Mouse (Mus musculus) CH12.LX (cell line): ENCODE measurements around the gene Alkbh2. TPM values are rescaled to one million over a fixed set of nuclear protein-coding genes. Genes with fewer than 3 reads are reported as not detected.

Source experiments
- DNase-seq: peaks from one replicate; pipeline ENCODE4 v3.0.0-alpha.2; 2013; ENCODE audit errors: extremely low read depth
- H3K27ac ChIP-seq: 2 replicates; pipeline ENCODE4 v1.5.1; 2012; ENCODE audit warnings: low read depth, mild to moderate bottlenecking, control low read depth, moderate library complexity; ENCODE audit not compliant: insufficient read depth
- H3K27me3 ChIP-seq: replicated peaks from 2 replicates; pipeline ENCODE3; 2012; ENCODE audit warnings: inconsistent platforms
- H3K36me3 ChIP-seq, 2 experiments: replicated peaks in 1 of 2; 2 replicates each; pipeline versions ENCODE3 to v1.6.1; 2012; ENCODE audit warnings: inconsistent platforms in 1 of 2, low read length in 1 of 2, mild to moderate bottlenecking in 1 of 2, mixed read lengths in 1 of 2, moderate library complexity in 1 of 2; ENCODE audit not compliant: control insufficient read depth in 1 of 2, insufficient read depth in 1 of 2
- H3K4me1 ChIP-seq, 2 experiments: 2 replicates each; pipeline ENCODE4 v1.6.1; 2012; ENCODE audit warnings: inconsistent platforms in 1 of 2, moderate library complexity in 1 of 2; ENCODE audit not compliant: insufficient read depth in 2 of 2, control insufficient read depth in 1 of 2
- H3K4me2 ChIP-seq: 2 replicates; pipeline ENCODE4 v1.6.1; 2012; ENCODE audit warnings: low read depth, mild to moderate bottlenecking, control low read depth; ENCODE audit not compliant: poor library complexity, insufficient read depth, severe bottlenecking
- H3K4me3 ChIP-seq, 3 experiments: fragments of 150-350 bp in 1 of 3; sonication (generic) in 1 of 3; replicated peaks in 1 of 3; 2 replicates each; pipeline versions ENCODE3 to v1.5.1; 2011 to 2012; ENCODE audit warnings: low read depth in 2 of 3, low read length in 2 of 3, mild to moderate bottlenecking in 2 of 3, moderate library complexity in 2 of 3, control low read depth in 1 of 3, improper control_type of control experiment in 1 of 3, inconsistent platforms in 1 of 3, mixed read lengths in 1 of 3; ENCODE audit not compliant: poor library complexity in 1 of 3
- H3K79me2 ChIP-seq: replicated peaks from 2 replicates; pipeline ENCODE4 v1.6.1; 2012; ENCODE audit warnings: mild to moderate bottlenecking, moderate library complexity; ENCODE audit not compliant: control insufficient read depth, poor library complexity, insufficient read depth, severe bottlenecking; ENCODE audit errors: extremely low read depth
- H3K9ac ChIP-seq: 2 replicates; pipeline ENCODE4 v1.6.1; 2012; ENCODE audit warnings: low read depth, mild to moderate bottlenecking, control low read depth, moderate library complexity; ENCODE audit not compliant: insufficient read depth
- H3K9me3 ChIP-seq: replicated peaks from 2 replicates; pipeline ENCODE3; 2012; ENCODE audit warnings: low read length, inconsistent platforms, mixed read lengths
- BHLHE40 ChIP-seq: IDR thresholded peaks from 2 replicates; pipeline ENCODE4 v1.6.1; 2011; ENCODE audit warnings: mild to moderate bottlenecking, low read depth, low read length, improper control_type of control experiment
- CHD1 ChIP-seq: IDR thresholded peaks from 2 replicates; pipeline ENCODE4 v1.6.1; 2012; ENCODE audit warnings: low read depth, low read length, improper control_type of control experiment, inconsistent platforms
- CHD2 ChIP-seq: IDR thresholded peaks from 2 replicates; pipeline ENCODE4 v1.6.1; 2011; ENCODE audit warnings: low read length, improper control_type of control experiment
- CTCF ChIP-seq, 2 experiments: IDR thresholded peaks in 1 of 2; conservative IDR thresholded peaks in 1 of 2; 2 replicates each; pipeline ENCODE4 v1.5.1; 2011 to 2012; ENCODE audit warnings: low read depth in 2 of 2, low read length in 2 of 2, improper control_type of control experiment in 1 of 2, inconsistent platforms in 1 of 2, mild to moderate bottlenecking in 1 of 2, moderate library complexity in 1 of 2
- E2F4 ChIP-seq: IDR thresholded peaks from 2 replicates; pipeline ENCODE4 v1.6.1; 2011; ENCODE audit warnings: low read depth, low read length, improper control_type of control experiment; ENCODE audit not compliant: insufficient replicate concordance
- ELF1 ChIP-seq: IDR thresholded peaks from 2 replicates; pipeline ENCODE4 v1.6.1; 2014; ENCODE audit warnings: low read depth, mild to moderate bottlenecking, inconsistent platforms, low read length, improper control_type of control experiment
- EP300 ChIP-seq: IDR thresholded peaks from 2 replicates; pipeline ENCODE4 v1.6.1; 2011; ENCODE audit warnings: low read length, improper control_type of control experiment
- ETS1 ChIP-seq: conservative IDR thresholded peaks from 2 replicates; pipeline ENCODE4 v1.6.1; 2012; ENCODE audit warnings: low read depth, mild to moderate bottlenecking, inconsistent platforms, low read length, improper control_type of control experiment, moderate library complexity
- GABPA ChIP-seq: IDR thresholded peaks from 2 replicates; pipeline ENCODE4 v1.6.1; 2012; ENCODE audit warnings: low read depth, low read length, improper control_type of control experiment, inconsistent platforms; ENCODE audit not compliant: insufficient replicate concordance
- HCFC1 ChIP-seq: IDR thresholded peaks from 2 replicates; pipeline ENCODE4 v1.6.1; 2012; ENCODE audit warnings: low read depth, mild to moderate bottlenecking, inconsistent platforms, low read length, improper control_type of control experiment
- IRF4 ChIP-seq: IDR thresholded peaks from 2 replicates; pipeline ENCODE4 v1.6.1; 2014; ENCODE audit warnings: low read depth, mild to moderate bottlenecking, inconsistent platforms, low read length, improper control_type of control experiment
- JUN ChIP-seq: IDR thresholded peaks from 2 replicates; pipeline ENCODE4 v1.6.1; 2011; ENCODE audit warnings: low read depth, mild to moderate bottlenecking, low read length, improper control_type of control experiment, moderate library complexity; ENCODE audit not compliant: insufficient read depth
- JUND ChIP-seq: conservative IDR thresholded peaks from 2 replicates; pipeline ENCODE4 v1.6.1; 2011; ENCODE audit warnings: low read depth, low read length, improper control_type of control experiment
- KAT2A ChIP-seq: IDR thresholded peaks from 2 replicates; pipeline ENCODE4 v1.6.1; 2012; ENCODE audit warnings: low read length, improper control_type of control experiment, inconsistent platforms; ENCODE audit not compliant: insufficient replicate concordance
- MAFK ChIP-seq: IDR thresholded peaks from 2 replicates; pipeline ENCODE4 v1.6.1; 2011; ENCODE audit warnings: low read length, improper control_type of control experiment; ENCODE audit not compliant: insufficient replicate concordance
- MAX ChIP-seq: IDR thresholded peaks from 2 replicates; pipeline ENCODE4 v1.6.1; 2011; ENCODE audit warnings: low read length, improper control_type of control experiment
- MAZ ChIP-seq: IDR thresholded peaks from 2 replicates; pipeline ENCODE4 v1.6.1; 2012; ENCODE audit warnings: low read depth, mild to moderate bottlenecking, inconsistent platforms, low read length, improper control_type of control experiment, moderate library complexity
- MEF2A ChIP-seq: IDR thresholded peaks from 2 replicates; pipeline ENCODE4 v1.6.1; 2014; ENCODE audit warnings: low read depth, mild to moderate bottlenecking, inconsistent platforms, low read length, improper control_type of control experiment, borderline replicate concordance
- MXI1 ChIP-seq: IDR thresholded peaks from 2 replicates; pipeline ENCODE4 v1.6.1; 2011; ENCODE audit warnings: mild to moderate bottlenecking, low read depth, low read length, improper control_type of control experiment
- MYC ChIP-seq: IDR thresholded peaks from 2 replicates; pipeline ENCODE4 v1.6.1; 2011; ENCODE audit warnings: low read depth, mild to moderate bottlenecking, improper control_type of control experiment, low read length
- NELFE ChIP-seq: IDR thresholded peaks from 2 replicates; pipeline ENCODE4 v1.6.1; 2011; ENCODE audit warnings: low read depth, low read length, improper control_type of control experiment
- NRF1 ChIP-seq: IDR thresholded peaks from 2 replicates; pipeline ENCODE4 v1.6.1; 2014; ENCODE audit warnings: low read depth, mild to moderate bottlenecking, inconsistent platforms, low read length, improper control_type of control experiment, moderate library complexity
- PAX5 ChIP-seq: IDR thresholded peaks from 2 replicates; pipeline ENCODE4 v1.6.1; 2012; ENCODE audit warnings: low read length, inconsistent platforms, mixed read lengths
- POLR2A ChIP-seq: IDR thresholded peaks from 2 replicates; pipeline ENCODE4 v1.6.1; 2011; ENCODE audit warnings: low read depth, mild to moderate bottlenecking, improper control_type of control experiment, low read length
- POLR2AphosphoS2 ChIP-seq: IDR thresholded peaks from 2 replicates; pipeline ENCODE4 v1.6.1; 2011; ENCODE audit warnings: low read depth, low read length, improper control_type of control experiment
- RAD21 ChIP-seq: IDR thresholded peaks from 2 replicates; pipeline ENCODE4 v1.6.1; 2011; ENCODE audit warnings: low read depth, mild to moderate bottlenecking, low read length, improper control_type of control experiment, moderate library complexity
- RCOR1 ChIP-seq: conservative IDR thresholded peaks from 2 replicates; pipeline ENCODE4 v1.6.1; 2012; ENCODE audit warnings: low read depth, mild to moderate bottlenecking, inconsistent platforms, low read length, improper control_type of control experiment
- SIN3A ChIP-seq: IDR thresholded peaks from 2 replicates; pipeline ENCODE4 v1.6.1; 2012; ENCODE audit warnings: low read length, improper control_type of control experiment, inconsistent platforms
- SMC3 ChIP-seq: IDR thresholded peaks from 2 replicates; pipeline ENCODE4 v1.6.1; 2011; ENCODE audit warnings: low read depth, low read length, improper control_type of control experiment
- TBP ChIP-seq: conservative IDR thresholded peaks from 2 replicates; pipeline ENCODE4 v1.6.1; 2011; ENCODE audit warnings: low read depth, low read length, improper control_type of control experiment
- TCF12 ChIP-seq: IDR thresholded peaks from 2 replicates; pipeline ENCODE4 v1.6.1; 2014; ENCODE audit warnings: low read depth, mild to moderate bottlenecking, inconsistent platforms, low read length, improper control_type of control experiment
- UBTF ChIP-seq: IDR thresholded peaks from 2 replicates; pipeline ENCODE4 v1.6.1; 2012; ENCODE audit warnings: low read depth, mild to moderate bottlenecking, inconsistent platforms, low read length, improper control_type of control experiment, moderate library complexity
- USF1 ChIP-seq: IDR thresholded peaks from 2 replicates; pipeline ENCODE4 v1.6.1; 2014; ENCODE audit warnings: low read depth, mild to moderate bottlenecking, inconsistent platforms, low read length, improper control_type of control experiment
- USF2 ChIP-seq: conservative IDR thresholded peaks from 2 replicates; pipeline ENCODE4 v1.6.1; 2011; ENCODE audit warnings: low read depth, low read length, improper control_type of control experiment
- ZC3H11A ChIP-seq: IDR thresholded peaks from 2 replicates; pipeline ENCODE4 v1.6.1; 2012; ENCODE audit warnings: low read depth, mild to moderate bottlenecking, inconsistent platforms, low read length, improper control_type of control experiment
- ZKSCAN1 ChIP-seq: IDR thresholded peaks from 2 replicates; pipeline ENCODE4 v1.6.1; 2012; ENCODE audit warnings: low read depth, inconsistent platforms, low read length, improper control_type of control experiment, borderline replicate concordance
- ZMIZ1 ChIP-seq: IDR thresholded peaks from 2 replicates; pipeline ENCODE4 v1.6.1; 2012; ENCODE audit warnings: low read depth, mild to moderate bottlenecking, inconsistent platforms, low read length, improper control_type of control experiment
- ZNF384 ChIP-seq: IDR thresholded peaks from 2 replicates; pipeline ENCODE4 v1.6.1; 2012; ENCODE audit warnings: low read depth, low read length, improper control_type of control experiment, inconsistent platforms
- dilution Hi-C: fragments of 300-500 bp; cut with MboI; formaldehyde crosslinking; loops from 2 replicates; pipeline ENCODE4 v1.14.3; 2020; ENCODE audit warnings: low sequenced_read_pairs; ENCODE audit not compliant: extremely low pct_unique_long_range_greater_than_20kb, extremely low pct_ligation_motif_present
- in situ Hi-C: fragments of 300-500 bp; cut with MboI; formaldehyde crosslinking; loops from 3 replicates; pipeline ENCODE4 v1.14.3; 2019; ENCODE audit warnings: low sequenced_read_pairs, low pct_ligation_motif_present, low pct_unique_long_range_greater_than_20kb, mixed read lengths
- polyA plus RNA-seq: library from polyadenylated mRNA; unstranded; fragments of >175 nt; gene quantifications from 2 replicates; pipeline ENCODE4 v1.2.1, GENCODE M21; 2012; ENCODE audit warnings: low read depth; ENCODE audit not compliant: insufficient read length
- total RNA-seq, 2 experiments: library from RNA; depleted of rRNA; stranded (reverse); fragments of 300-350 nt in 1 of 2; fragments of >200 nt in 1 of 2; gene quantifications; 2 replicates each; pipeline ENCODE4 v1.2.3; 2012 to 2014

The Alkbh2 gene
- total and polyA plus RNA-seq, 3 experiments, result 34.4 to 39.3 (median 35.7) TPM

DNA sequence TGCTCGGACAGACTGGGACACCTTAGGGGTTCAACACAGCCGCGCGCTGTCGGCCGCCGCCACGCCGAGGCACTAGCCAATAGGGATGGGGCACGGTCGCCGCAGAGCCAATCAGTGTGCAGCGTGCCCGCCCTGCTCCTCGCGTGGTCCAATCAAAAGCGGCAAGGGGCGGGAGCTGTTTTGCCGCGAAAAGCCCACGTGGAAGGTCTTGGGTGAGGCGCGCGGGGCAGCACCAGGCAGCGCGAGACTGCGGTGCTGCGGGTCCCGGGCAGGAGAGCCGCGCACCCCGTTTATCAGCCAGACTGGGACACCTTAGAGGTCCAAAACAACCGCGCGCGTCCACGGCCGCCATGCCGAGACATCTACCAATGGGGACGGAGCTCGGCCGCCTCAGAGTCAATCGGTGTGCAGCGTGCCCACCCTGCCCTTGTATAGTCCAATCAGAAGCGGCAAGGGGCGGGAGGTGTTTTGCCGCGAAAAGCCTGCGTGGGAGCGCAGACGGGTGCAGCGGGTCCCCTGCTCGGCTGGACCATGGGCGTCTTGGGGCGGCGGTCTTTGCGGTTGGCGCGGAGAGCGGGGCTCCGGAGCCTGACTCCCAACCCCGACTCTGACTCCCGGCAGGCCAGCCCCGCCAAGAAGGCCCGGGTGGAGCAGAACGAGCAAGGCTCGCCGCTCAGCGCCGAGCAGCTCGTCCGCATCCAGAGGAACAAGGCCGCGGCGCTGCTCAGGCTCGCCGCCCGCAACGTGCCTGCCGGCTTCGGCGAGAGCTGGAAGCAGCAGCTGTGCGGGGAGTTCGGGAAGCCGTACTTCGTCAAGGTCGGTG lies 2.9 kb upstream of the Alkbh2 start:
- Histone ChIP-seq H3K4me1 (peaks cover 13 to 61% of the 10 kb centered on the region in 2 experiments), H3K9ac (peak overlapping the region; percentile 45), H3K4me3 (peak overlapping the region; percentile 56 to 90 (median 63)), H3K27me3 (no peaks in the 10 kb centered on the region), H3K36me3 (peaks cover 11 to 34% of the 10 kb centered on the region in 2 experiments), H3K27ac (peak overlapping the region; percentile 81), H3K4me2 (peak overlapping the region; percentile 65), H3K9me3 (no peaks in the 10 kb centered on the region), H3K79me2 (peaks cover 9% of the 10 kb centered on the region)
- dilution Hi-C loops (no loop called here), in situ Hi-C loops (loop anchor here (5.0 kb wide), 1 partner anchor 79 kb away; no protein-coding TSS in a partner anchor)
- TF ChIP-seq E2F4 (peak; percentile 12; the same call in 1 of the 2 replicates), SMC3 (no peak), ZMIZ1 (no peak), USF2 (no peak), EP300 (no peak), USF1 (no peak), POLR2A (peak; percentile 48; the same call in 1 of the 2 replicates), MAFK (no peak), ZNF384 (no peak), JUND (no peak), SIN3A (peak; percentile 99), HCFC1 (no peak; the same call in 1 of the 2 replicates), ETS1 (no peak), KAT2A (no peak), TBP (no peak), MAZ (no peak), POLR2AphosphoS2 (no peak; the same call in 1 of the 2 replicates), JUN (no peak), CHD1 (no peak), PAX5 (no peak), RAD21 (no peak), MYC (peak; percentile 60; the same call in 1 of the 2 replicates), NRF1 (no peak), MAX (peak; percentile 98), ZKSCAN1 (no peak), MXI1 (peak; percentile 99), ELF1 (no peak), IRF4 (no peak), RCOR1 (no peak), MEF2A (no peak), BHLHE40 (no peak), TCF12 (no peak), UBTF (peak; percentile 85), CHD2 (peak; percentile 95), ZC3H11A (no peak), GABPA (no peak), CTCF (conservative IDR thresholded peaks at IDR 0.05 in 1 of 2, IDR thresholded peaks at IDR 0.05 in 1 of 2; ENCODE audit: low read depth in 2 of 2, low read length in 2 of 2) (no peak), NELFE (0 out of 2 replicates have a peak, but pooled peaks have one; percentile 0)
- DNase-seq, result peak; percentile 87
